Mouse (Mus musculus): Measurements from ENCODE around the gene Sfxn2. TPM values are rescaled to one million over a fixed set of nuclear protein-coding genes. Genes with fewer than 3 reads are reported as not detected.

Sfxn2 gene
- polyA plus RNA-seq, 1 experiment from 2014 or later: 10.3 TPM

- peak overlapping the region; percentile 40 for H3K4me2 ChIP-seq (replicated peaks)
- H3K9ac ChIP-seq (replicated peaks): peak overlapping the region; percentile 52
- WGBS: 25% methylated on average over 19 of the region's 19 CpGs
- H3K4me1 ChIP-seq (replicated peaks): peaks cover 67% of the 10 kb centered on the region
- ATAC-seq: peak; percentile 29
- H3K4me3 ChIP-seq (replicated peaks): peak overlapping the region; percentile 11; the same call in 1 of the 2 replicates
- peaks cover 16% of the 10 kb centered on the region for H3K36me3 ChIP-seq
- H3K9me3 ChIP-seq: no peaks in the 10 kb centered on the region
- H3K27ac ChIP-seq: peak overlapping the region; percentile 35
- no peaks in the 10 kb centered on the region for H3K27me3 ChIP-seq
These were observed 50.9 kb downstream of the Sfxn2 start for GRCm38 (mm10) chr19:46623790-46624772.

GRCm38 (mm10) chr19:46625015-46625414, 51.9 kb downstream of the Sfxn2 start:
- H3K36me3 ChIP-seq: peaks cover 16% of the 10 kb centered on the region
- peaks cover 58% of the 10 kb centered on the region for H3K4me1 ChIP-seq (replicated peaks)
- no peaks in the 10 kb centered on the region for H3K27me3 ChIP-seq
- no peak overlapping the region for H3K4me3 ChIP-seq (replicated peaks)
- H3K9ac ChIP-seq (replicated peaks): no peak overlapping the region
- no peak overlapping the region for H3K4me2 ChIP-seq (replicated peaks)
- no peaks in the 10 kb centered on the region for H3K9me3 ChIP-seq
- 96% methylated on average over 12 of the region's 12 CpGs for WGBS
- H3K27ac ChIP-seq: no peak overlapping the region
- ATAC-seq: no peak

GRCm38 (mm10) chr19:46625519-46625918, 52.4 kb downstream of the Sfxn2 start:
- ATAC-seq: no peak
- Histone ChIP-seq H3K4me2 (replicated peaks) (no peak overlapping the region), H3K4me3 (replicated peaks) (no peak overlapping the region), H3K9me3 (no peaks in the 10 kb centered on the region), H3K4me1 (replicated peaks) (peaks cover 53% of the 10 kb centered on the region), H3K27ac (no peak overlapping the region), H3K36me3 (peaks cover 16% of the 10 kb centered on the region), H3K27me3 (no peaks in the 10 kb centered on the region), H3K9ac (replicated peaks) (no peak overlapping the region)
- WGBS: 78% methylated on average over 10 of the region's 10 CpGs

- H3K4me2 ChIP-seq (replicated peaks): no peak overlapping the region
- no peak for ATAC-seq
- peaks cover 19% of the 10 kb centered on the region for H3K36me3 ChIP-seq
- WGBS: 84% methylated on average over 10 of the region's 10 CpGs
- H3K9ac ChIP-seq (replicated peaks): no peak overlapping the region; the same call in 1 of the 2 replicates
- H3K27ac ChIP-seq: no peak overlapping the region
- H3K27me3 ChIP-seq: no peaks in the 10 kb centered on the region
- no peaks in the 10 kb centered on the region for H3K9me3 ChIP-seq
- H3K4me3 ChIP-seq (replicated peaks): no peak overlapping the region
- peaks cover 24% of the 10 kb centered on the region for H3K4me1 ChIP-seq (replicated peaks)
These were observed 55.2 kb downstream of the Sfxn2 start for GRCm38 (mm10) chr19:46628403-46628802.

GRCm38 (mm10) chr19:46629807-46630206, 56.6 kb downstream of the Sfxn2 start:
- H3K36me3 ChIP-seq: peaks cover 17% of the 10 kb centered on the region
- H3K4me1 ChIP-seq (replicated peaks): peaks cover 10% of the 10 kb centered on the region
- 74% methylated on average over 9 of the region's 9 CpGs for WGBS
- no peak for ATAC-seq
- H3K4me2 ChIP-seq (replicated peaks): no peak overlapping the region
- H3K9me3 ChIP-seq: no peaks in the 10 kb centered on the region
- H3K4me3 ChIP-seq (replicated peaks): no peak overlapping the region
- no peaks in the 10 kb centered on the region for H3K27me3 ChIP-seq
- no peak overlapping the region for H3K9ac ChIP-seq (replicated peaks)
- no peak overlapping the region for H3K27ac ChIP-seq

- Histone ChIP-seq H3K36me3 (0 out of 2 replicates have a peak, but pooled peaks cover 7% of the 10 kb centered on the region), H3K4me1 (replicated peaks) (peaks cover 15% of the 10 kb centered on the region), H3K27me3 (no peaks in the 10 kb centered on the region), H3K4me2 (replicated peaks) (no peak overlapping the region), H3K4me3 (replicated peaks) (no peak overlapping the region), H3K27ac (no peak overlapping the region), H3K9me3 (no peaks in the 10 kb centered on the region), H3K9ac (replicated peaks) (no peak overlapping the region)
- ATAC-seq: no peak
- WGBS: 73% methylated on average over 9 of the region's 9 CpGs
These were observed 58.5 kb downstream of the Sfxn2 start for GRCm38 (mm10) chr19:46631637-46632036.

GRCm38 (mm10) chr19:46635766-46636165, 62.6 kb downstream of the Sfxn2 start:
- no peak for ATAC-seq
- 61% methylated on average over 9 of the region's 9 CpGs for WGBS
- H3K4me1 ChIP-seq (replicated peaks): peaks cover 13% of the 10 kb centered on the region; the same call in 1 of the 2 replicates
- no peak overlapping the region for H3K27ac ChIP-seq
- H3K27me3 ChIP-seq: no peaks in the 10 kb centered on the region
- H3K4me3 ChIP-seq (replicated peaks): no peak overlapping the region
- no peaks in the 10 kb centered on the region for H3K9me3 ChIP-seq
- peaks cover 12% of the 10 kb centered on the region for H3K36me3 ChIP-seq
- no peak overlapping the region for H3K4me2 ChIP-seq (replicated peaks)
- H3K9ac ChIP-seq (replicated peaks): no peak overlapping the region

GRCm38 (mm10) chr19:46637598-46637997, 64.4 kb downstream of the Sfxn2 start:
- H3K27ac ChIP-seq: no peak overlapping the region; the same call in 1 of the 2 replicates

GRCm38 (mm10) chr19:46639053-46639452, 65.9 kb downstream of the Sfxn2 start:
- Histone ChIP-seq H3K9ac (replicated peaks) (no peak overlapping the region), H3K4me2 (replicated peaks) (no peak overlapping the region), H3K4me1 (replicated peaks) (peaks cover 46% of the 10 kb centered on the region), H3K36me3 (peaks cover 9% of the 10 kb centered on the region), H3K27me3 (no peaks in the 10 kb centered on the region), H3K9me3 (no peaks in the 10 kb centered on the region), H3K4me3 (replicated peaks) (no peak overlapping the region), H3K27ac (no peak overlapping the region)
- ATAC-seq: no peak

More at GRCm38 (mm10) chr19:46637598-46637997, 64.4 kb downstream of the Sfxn2 start:
- ATAC-seq: no peak
- Histone ChIP-seq H3K4me2 (replicated peaks) (no peak overlapping the region), H3K27me3 (no peaks in the 10 kb centered on the region), H3K4me1 (replicated peaks) (peaks cover 32% of the 10 kb centered on the region), H3K9me3 (no peaks in the 10 kb centered on the region), H3K9ac (replicated peaks) (no peak overlapping the region), H3K4me3 (replicated peaks) (no peak overlapping the region), H3K36me3 (peaks cover 10% of the 10 kb centered on the region)
- 78% methylated on average over 6 of the region's 6 CpGs for WGBS

GRCm38 (mm10) chr19:46639496-46639895, 66.3 kb downstream of the Sfxn2 start:
- Histone ChIP-seq H3K9me3 (no peaks in the 10 kb centered on the region), H3K4me2 (replicated peaks) (no peak overlapping the region), H3K4me3 (replicated peaks) (no peak overlapping the region), H3K27me3 (no peaks in the 10 kb centered on the region), H3K4me1 (replicated peaks) (peaks cover 51% of the 10 kb centered on the region), H3K9ac (replicated peaks) (no peak overlapping the region), H3K36me3 (peaks cover 10% of the 10 kb centered on the region), H3K27ac (no peak overlapping the region)
- WGBS: 94% methylated on average over 14 of the region's 14 CpGs
- ATAC-seq: no peak

- Histone ChIP-seq H3K4me3 (replicated peaks) (no peak overlapping the region), H3K27me3 (no peaks in the 10 kb centered on the region)
- WGBS: 91% methylated on average over 8 of the region's 8 CpGs
These were observed 67.6 kb downstream of the Sfxn2 start for GRCm38 (mm10) chr19:46640780-46641179.

GRCm38 (mm10) chr19:46641420-46642085, 68.4 kb downstream of the Sfxn2 start:
- H3K9ac ChIP-seq (replicated peaks): peak overlapping the region; percentile 34; the same call in 1 of the 2 replicates

More at GRCm38 (mm10) chr19:46640780-46641179, 67.6 kb downstream of the Sfxn2 start:
- Histone ChIP-seq H3K27ac (no peak overlapping the region), H3K4me2 (replicated peaks) (no peak overlapping the region), H3K4me1 (replicated peaks) (peaks cover 61% of the 10 kb centered on the region), H3K9ac (replicated peaks) (no peak overlapping the region), H3K9me3 (no peaks in the 10 kb centered on the region), H3K36me3 (peaks cover 18% of the 10 kb centered on the region)
- no peak for ATAC-seq

More at GRCm38 (mm10) chr19:46641420-46642085, 68.4 kb downstream of the Sfxn2 start:
- Histone ChIP-seq H3K27me3 (no peaks in the 10 kb centered on the region), H3K27ac (peak overlapping the region; percentile 71), H3K4me1 (replicated peaks) (peaks cover 57% of the 10 kb centered on the region), H3K9me3 (no peaks in the 10 kb centered on the region), H3K4me2 (replicated peaks) (no peak overlapping the region), H3K4me3 (replicated peaks) (no peak overlapping the region), H3K36me3 (peaks cover 26% of the 10 kb centered on the region)
- no peak for ATAC-seq
- WGBS: 73% methylated on average over 19 of the region's 19 CpGs

Data from midbrain, embryonic 13.5 days (tissue).